Mouse (Mus musculus) G1E (cell line): Measurements from ENCODE around the gene Pdzd2. TPM values are rescaled to one million over a fixed set of nuclear protein-coding genes. Genes with fewer than 3 reads are reported as not detected.

Source experiments
- ATAC-seq: 2 replicates; pipeline ENCODE4 v1.8.0; 2016; ENCODE audit warnings: mild to moderate bottlenecking; ENCODE audit not compliant: insufficient number of reproducible peaks, poor library complexity, low FRiP score, severe bottlenecking; ENCODE audit errors: extremely low read depth
- DNase-seq: peaks from one replicate; pipeline ENCODE4 v3.0.0; 2012; ENCODE audit warnings: low spot score
- H3K27me3 ChIP-seq: 2 replicates; pipeline ENCODE4 v1.6.1; 2012; ENCODE audit warnings: mild to moderate bottlenecking, low read length, inconsistent platforms; ENCODE audit not compliant: insufficient read depth
- H3K36me3 ChIP-seq: replicated peaks from 2 replicates; pipeline ENCODE3; 2012; ENCODE audit warnings: mild to moderate bottlenecking, inconsistent platforms
- H3K4me1 ChIP-seq: 2 replicates; pipeline ENCODE4 v1.6.1; 2012; ENCODE audit warnings: low read depth, low read length, inconsistent platforms, mixed read lengths; ENCODE audit not compliant: insufficient read depth
- H3K4me3 ChIP-seq: 2 replicates; pipeline ENCODE4 v1.5.1; 2012; ENCODE audit warnings: low read depth, mild to moderate bottlenecking, inconsistent platforms, low read length, moderate library complexity, mixed read lengths
- H3K9me3 ChIP-seq: replicated peaks from 2 replicates; pipeline ENCODE4 v1.6.1; 2012; ENCODE audit warnings: inconsistent platforms
- CTCF ChIP-seq: IDR thresholded peaks from 2 replicates; pipeline ENCODE4 v1.5.1; 2012; ENCODE audit warnings: low read depth, low read length, inconsistent platforms, mixed read lengths
- GATA1 ChIP-seq: IDR thresholded peaks from 2 replicates; pipeline ENCODE4 v1.6.1; 2012; ENCODE audit warnings: borderline replicate concordance, low read length, inconsistent platforms, mixed read lengths
- GATA2 ChIP-seq: IDR thresholded peaks from 2 replicates; pipeline ENCODE4 v1.6.1; 2012; ENCODE audit warnings: low read depth, low read length, inconsistent platforms, borderline replicate concordance
- POLR2AphosphoS5 ChIP-seq: IDR thresholded peaks from 2 replicates; pipeline ENCODE4 v1.6.1; 2012; ENCODE audit warnings: low read depth, low read length, inconsistent platforms; ENCODE audit not compliant: insufficient replicate concordance
- TAL1 ChIP-seq: conservative IDR thresholded peaks from 2 replicates; pipeline ENCODE4 v1.6.1; 2012; ENCODE audit warnings: low read depth, low read length, inconsistent platforms, mixed read lengths
- polyA plus RNA-seq: library from polyadenylated mRNA; stranded (reverse); fragments of >175 nt; gene quantifications from 2 replicates; pipeline ENCODE4 v1.2.3, GENCODE M21; 2012
- total RNA-seq, 2 experiments: library from RNA; stranded (forward) in 1 of 2; stranded (reverse) in 1 of 2; fragments of 200-1000 nt in 1 of 2; fragments of >200 nt in 1 of 2; fragmentation: Nextera tagmentation in 1 of 2; gene quantifications; 2 replicates each; pipeline ENCODE4 v1.2.3; 2014 to 2017

Pdzd2 gene
- total and polyA plus RNA-seq, 3 experiments, result 0.18 to 1.8 (median 0.98) TPM

GRCm38 (mm10) chr15:12718819-12719218 lies 20.9 kb downstream of the Pdzd2 start:
- Histone ChIP-seq H3K9me3 (no peaks in the 10 kb centered on the region), H3K36me3 (no peaks in the 10 kb centered on the region), H3K4me1 (0 out of 2 replicates have a peak, but pooled peaks cover 2% of the 10 kb centered on the region), H3K4me3 (no peak overlapping the region), H3K27me3 (no peaks in the 10 kb centered on the region)
- TF ChIP-seq GATA1, result no peak
- no peak for ATAC-seq
- no peak for DNase-seq

GRCm38 (mm10) chr15:12717410-12717809 lies 22.3 kb downstream of the Pdzd2 start:
- no peak for TF ChIP-seq CTCF
- TF ChIP-seq POLR2AphosphoS5, result no peak
- TF ChIP-seq GATA2, result no peak
- no peak for TF ChIP-seq TAL1
- TF ChIP-seq GATA1, result no peak

GRCm38 (mm10) chr15:12716881-12717280 lies 22.8 kb downstream of the Pdzd2 start:
- TF ChIP-seq GATA2 (no peak), POLR2AphosphoS5 (no peak), CTCF (no peak), TAL1 (no peak), GATA1 (no peak)
- Histone ChIP-seq H3K9me3 (no peaks in the 10 kb centered on the region), H3K4me1 (peaks cover 5% of the 10 kb centered on the region; the same call in 1 of the 2 replicates), H3K36me3 (no peaks in the 10 kb centered on the region), H3K27me3 (no peaks in the 10 kb centered on the region), H3K4me3 (no peak overlapping the region)
- ATAC-seq (no peak), DNase-seq (no peak)

More at GRCm38 (mm10) chr15:12717410-12717809, 22.3 kb downstream of the Pdzd2 start:
- no peaks in the 10 kb centered on the region for H3K36me3 ChIP-seq
- no peaks in the 10 kb centered on the region for H3K27me3 ChIP-seq
- peaks cover 5% of the 10 kb centered on the region; the same call in 1 of the 2 replicates for H3K4me1 ChIP-seq
- ATAC-seq (no peak), DNase-seq (no peak)
- no peaks in the 10 kb centered on the region for H3K9me3 ChIP-seq
- H3K4me3 ChIP-seq, result no peak overlapping the region

DNA sequence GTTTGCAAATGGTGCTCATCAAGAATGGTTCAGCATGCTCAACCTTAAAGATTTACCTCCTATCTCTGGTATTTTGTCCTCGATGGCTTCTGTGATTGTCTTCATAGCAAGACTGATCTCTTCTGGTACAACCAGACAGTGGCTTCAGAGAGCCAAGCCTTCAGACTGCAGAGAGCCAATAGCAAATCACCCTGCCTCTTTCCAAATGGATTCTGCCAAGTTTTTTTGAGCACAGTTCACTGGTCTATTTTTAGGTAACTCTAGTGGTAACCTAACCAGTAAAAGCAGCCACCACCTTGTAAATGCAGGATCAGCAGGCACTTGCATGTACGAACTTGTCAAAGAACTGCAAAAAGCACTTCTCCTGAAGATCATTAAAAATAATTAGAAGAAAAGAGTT lies 25.4 kb downstream of the Pdzd2 start:
- Histone ChIP-seq H3K36me3 (no peaks in the 10 kb centered on the region), H3K4me1 (peaks cover 5% of the 10 kb centered on the region; the same call in 1 of the 2 replicates), H3K27me3 (no peaks in the 10 kb centered on the region), H3K4me3 (no peak overlapping the region), H3K9me3 (no peaks in the 10 kb centered on the region)
- DNase-seq (no peak), ATAC-seq (no peak)
- TF ChIP-seq GATA1, result no peak
- TF ChIP-seq TAL1, result no peak
- no peak for TF ChIP-seq GATA2
- no peak for TF ChIP-seq POLR2AphosphoS5
- TF ChIP-seq CTCF, result no peak

GRCm38 (mm10) chr15:12713216-12713615 lies 26.5 kb downstream of the Pdzd2 start:
- no peak for ATAC-seq
- H3K27me3 ChIP-seq, result no peaks in the 10 kb centered on the region
- H3K4me3 ChIP-seq, result no peak overlapping the region
- no peaks in the 10 kb centered on the region for H3K9me3 ChIP-seq
- TF ChIP-seq GATA1 (no peak), POLR2AphosphoS5 (no peak), GATA2 (no peak), TAL1 (no peak)
- peaks cover 5% of the 10 kb centered on the region; the same call in 1 of the 2 replicates for H3K4me1 ChIP-seq
- H3K36me3 ChIP-seq, result no peaks in the 10 kb centered on the region
- no peak for DNase-seq

DNA sequence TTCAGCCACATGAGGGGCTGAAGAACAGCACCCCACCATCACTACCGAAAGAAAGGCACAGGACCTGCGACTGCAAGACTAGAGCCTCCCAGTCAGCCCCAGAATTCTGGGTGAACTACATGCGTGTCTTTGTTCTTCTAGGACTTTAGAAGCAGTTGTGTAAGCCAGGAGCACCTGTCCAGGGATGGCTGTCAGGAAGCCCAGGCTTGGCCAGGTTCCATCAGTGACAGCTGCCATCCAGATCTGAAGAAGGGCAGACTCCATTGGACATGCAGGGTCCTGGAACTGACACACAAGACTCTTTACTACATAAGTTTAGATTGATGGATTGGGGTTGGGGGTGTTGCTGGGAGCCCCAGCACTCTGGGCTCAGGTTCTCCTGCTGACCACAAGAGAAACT lies 29.7 kb downstream of the Pdzd2 start:
- Histone ChIP-seq H3K4me1 (peaks cover 5% of the 10 kb centered on the region; the same call in 1 of the 2 replicates), H3K4me3 (no peak overlapping the region), H3K36me3 (no peaks in the 10 kb centered on the region), H3K9me3 (no peaks in the 10 kb centered on the region), H3K27me3 (no peaks in the 10 kb centered on the region)
- DNase-seq (no peak), ATAC-seq (no peak)
- TF ChIP-seq TAL1 (no peak), GATA2 (no peak), CTCF (no peak), GATA1 (no peak), POLR2AphosphoS5 (no peak)

GRCm38 (mm10) chr15:12708297-12708696 lies 31.4 kb downstream of the Pdzd2 start:
- no peaks in the 10 kb centered on the region for H3K9me3 ChIP-seq
- no peak for TF ChIP-seq GATA2
- TF ChIP-seq GATA1, result no peak
- no peak for TF ChIP-seq CTCF
- no peak for TF ChIP-seq TAL1
- TF ChIP-seq POLR2AphosphoS5, result no peak
- H3K4me3 ChIP-seq, result no peak overlapping the region
- no peak for ATAC-seq
- peaks cover 5% of the 10 kb centered on the region; the same call in 1 of the 2 replicates for H3K27me3 ChIP-seq
- peaks cover 3% of the 10 kb centered on the region; the same call in 1 of the 2 replicates for H3K4me1 ChIP-seq
- H3K36me3 ChIP-seq, result no peaks in the 10 kb centered on the region
- no peak for DNase-seq
